Mouse (Mus musculus) brain, adult 2 months (tissue): ENCODE data around the gene Csrp2.

ENCODE experiments used
- DNase-seq: peaks from one replicate; pipeline ENCODE4 v3.0.0; 2011; ENCODE audit warnings: low read depth, low spot score

Csrp2 gene

DNA sequence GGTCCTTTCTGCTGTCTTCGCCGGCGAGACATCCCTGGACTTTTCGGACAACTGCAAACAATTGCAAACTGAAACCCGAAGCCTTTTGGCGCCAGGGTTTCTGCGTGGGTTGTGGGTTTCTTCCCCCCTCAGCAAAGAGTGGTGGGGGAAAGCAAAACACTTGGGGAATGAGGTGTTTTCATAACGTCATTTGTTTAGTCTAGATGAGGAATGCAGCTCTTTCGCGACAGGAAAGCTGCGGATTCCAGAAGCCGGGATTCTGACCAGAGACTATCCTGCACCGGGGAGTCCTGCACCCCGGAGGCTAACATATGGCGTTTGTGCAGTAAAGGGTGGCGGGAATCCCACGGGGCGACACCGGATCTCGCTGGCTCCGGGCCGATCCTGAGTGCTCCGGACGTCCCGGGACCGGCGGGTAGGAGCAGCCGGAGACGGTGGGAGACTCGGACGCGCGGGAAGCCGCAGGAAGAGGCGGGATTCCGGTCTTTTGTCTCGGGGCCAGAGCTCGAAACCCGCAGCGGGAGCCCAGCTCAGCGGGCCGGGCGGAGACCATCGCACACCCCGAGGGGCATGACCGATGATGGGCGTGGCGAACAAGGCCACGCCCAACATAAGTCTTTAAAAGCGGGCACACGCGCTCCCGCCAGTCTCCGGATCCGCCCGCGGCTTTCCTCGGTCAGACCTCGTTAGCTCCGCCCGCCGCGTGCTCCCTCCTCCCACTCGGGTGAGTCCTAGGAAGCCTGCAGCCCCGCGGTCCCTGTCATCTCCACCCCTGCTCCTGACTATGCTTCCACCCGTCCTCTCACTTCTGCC is at the start of gene Csrp2:
TSS of gene Csrp2 (plus strand) at position 259 of the 813 bp plus-strand sequence.
- peak; percentile 85 for DNase-seq

DNA sequence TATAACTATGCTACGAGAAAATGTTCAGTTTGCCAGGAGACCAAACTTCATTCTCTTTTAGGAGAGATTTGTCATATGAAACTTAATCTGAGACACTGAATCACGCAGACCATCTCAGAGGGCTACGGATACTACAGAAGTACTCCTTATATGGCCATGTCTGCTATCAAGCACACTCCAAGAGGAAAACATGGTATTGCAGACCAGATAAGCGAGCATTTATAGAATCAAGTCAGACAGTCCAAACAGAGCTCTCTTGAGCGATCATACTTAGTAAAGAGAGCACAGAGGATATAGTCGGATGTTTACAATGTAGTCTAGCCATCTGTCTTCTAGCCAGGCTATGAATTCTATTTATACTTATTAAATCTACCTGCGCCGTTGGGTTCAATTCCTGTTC is 44.7 kb upstream of the Csrp2 start:
- peak; percentile 18 for DNase-seq

DNA sequence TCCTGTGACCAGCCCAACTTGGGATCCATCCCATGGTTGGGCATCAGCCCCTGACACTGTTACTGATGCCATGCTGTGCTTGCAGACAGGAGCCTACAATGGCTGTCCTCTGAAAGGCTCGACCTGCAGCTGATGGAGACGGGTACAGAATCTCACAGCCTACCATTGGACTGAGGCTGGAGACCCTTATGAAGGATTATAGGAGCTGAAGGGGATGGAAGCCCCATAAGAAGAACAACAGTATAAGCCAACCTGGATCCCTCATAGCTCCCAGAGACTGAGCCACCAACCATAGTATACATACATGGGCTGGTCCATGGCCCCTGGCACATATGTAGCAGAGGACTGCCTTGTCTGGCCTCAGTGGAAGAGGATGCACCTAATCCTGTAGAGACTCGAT is 42.6 kb upstream of the Csrp2 start:
- no peak for DNase-seq

- DNase-seq, result no peak
These were observed 41.7 kb upstream of the Csrp2 start for GRCm38 (mm10) chr10:110877851-110878250.

DNA sequence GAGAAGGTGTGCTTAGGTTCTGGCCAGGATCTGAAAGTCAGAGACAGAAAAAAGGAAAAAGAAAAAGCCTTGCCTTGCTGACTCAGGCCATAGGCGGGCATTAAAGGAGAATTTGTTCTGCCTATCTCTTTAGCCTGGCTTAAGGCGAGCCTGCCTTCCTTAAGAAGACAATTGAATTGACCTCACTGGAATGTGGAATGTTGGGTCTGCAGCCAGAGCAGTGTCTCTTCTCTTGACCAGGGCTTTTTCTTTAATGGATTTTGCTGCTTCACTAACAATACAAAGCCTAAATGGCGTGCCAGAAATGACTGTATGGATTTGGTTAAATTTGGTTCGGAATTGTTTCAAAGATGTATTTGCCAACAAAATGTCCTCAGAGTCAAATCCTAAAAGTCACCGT is 40.9 kb upstream of the Csrp2 start:
- no peak for DNase-seq

DNA sequence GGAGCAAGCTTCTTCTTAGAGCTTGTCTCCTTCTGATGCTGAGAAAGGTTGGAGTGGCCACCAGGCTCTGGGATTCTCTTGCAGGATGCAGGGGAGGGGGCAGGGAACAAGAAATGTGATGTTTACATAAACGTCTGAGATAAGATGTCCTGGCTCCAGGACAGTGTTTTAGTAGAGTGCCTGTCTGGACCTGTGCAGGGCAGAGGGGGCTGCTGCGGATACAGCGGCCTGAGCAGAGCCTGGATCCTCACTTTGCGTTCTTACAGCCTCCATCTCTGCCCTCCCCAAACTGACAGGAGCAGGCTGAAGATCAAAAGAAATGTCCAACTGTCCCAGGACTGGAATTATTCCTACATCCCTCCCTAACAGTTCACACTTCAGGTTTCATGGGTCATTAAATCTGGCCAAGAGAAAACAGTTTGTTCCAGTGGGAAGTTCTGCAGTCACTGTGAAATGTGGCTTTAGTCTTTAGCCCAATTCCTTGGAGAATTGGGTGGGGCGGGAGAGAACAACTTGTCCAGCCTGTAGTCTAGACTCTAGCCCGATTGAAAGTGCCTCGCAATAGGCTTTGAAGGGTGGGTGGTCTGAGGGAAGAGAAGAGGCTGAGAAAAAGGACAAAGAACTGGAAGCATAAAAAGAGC is 40.0 kb upstream of the Csrp2 start:
- no peak for DNase-seq

DNA sequence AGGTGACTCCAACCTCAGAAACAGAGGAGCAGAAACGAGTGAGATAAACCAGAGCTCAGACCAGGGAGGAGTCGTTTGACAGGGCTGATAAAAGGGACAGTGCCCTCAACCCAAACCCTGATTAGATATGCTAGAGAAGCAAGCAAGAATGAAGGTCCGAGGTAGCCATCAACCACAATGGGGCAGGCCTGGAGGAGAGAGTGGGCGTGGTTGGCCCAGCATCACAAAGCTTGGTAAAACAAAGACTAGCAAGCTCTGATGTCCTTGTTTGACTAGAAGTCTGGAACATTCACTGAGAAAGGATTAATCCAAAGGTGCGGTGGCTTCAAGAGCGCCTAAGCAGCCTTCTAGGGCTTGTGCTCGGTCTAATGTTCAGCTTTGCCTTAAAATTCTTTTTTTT is 38.2 kb upstream of the Csrp2 start:
- no peak for DNase-seq

DNA sequence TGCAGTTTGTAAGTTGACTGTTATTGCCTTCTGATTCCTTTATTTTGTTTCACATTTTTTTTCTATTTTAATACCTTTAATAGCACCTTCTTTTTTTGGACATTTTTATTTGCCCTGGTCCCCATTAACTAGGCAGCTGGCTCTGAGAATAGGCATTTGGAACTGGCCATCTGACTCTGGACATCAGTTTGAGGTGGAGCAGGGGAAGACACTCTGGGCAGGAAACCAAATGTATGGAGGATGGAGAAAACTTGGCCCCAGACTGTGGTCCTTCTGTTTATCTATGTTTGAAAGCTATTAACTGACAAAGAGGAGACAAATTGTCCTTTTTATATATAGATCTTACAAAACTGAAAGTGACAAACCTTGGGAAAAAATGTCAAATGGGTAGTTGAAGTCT is 36.9 kb upstream of the Csrp2 start:
- no peak for DNase-seq

DNA sequence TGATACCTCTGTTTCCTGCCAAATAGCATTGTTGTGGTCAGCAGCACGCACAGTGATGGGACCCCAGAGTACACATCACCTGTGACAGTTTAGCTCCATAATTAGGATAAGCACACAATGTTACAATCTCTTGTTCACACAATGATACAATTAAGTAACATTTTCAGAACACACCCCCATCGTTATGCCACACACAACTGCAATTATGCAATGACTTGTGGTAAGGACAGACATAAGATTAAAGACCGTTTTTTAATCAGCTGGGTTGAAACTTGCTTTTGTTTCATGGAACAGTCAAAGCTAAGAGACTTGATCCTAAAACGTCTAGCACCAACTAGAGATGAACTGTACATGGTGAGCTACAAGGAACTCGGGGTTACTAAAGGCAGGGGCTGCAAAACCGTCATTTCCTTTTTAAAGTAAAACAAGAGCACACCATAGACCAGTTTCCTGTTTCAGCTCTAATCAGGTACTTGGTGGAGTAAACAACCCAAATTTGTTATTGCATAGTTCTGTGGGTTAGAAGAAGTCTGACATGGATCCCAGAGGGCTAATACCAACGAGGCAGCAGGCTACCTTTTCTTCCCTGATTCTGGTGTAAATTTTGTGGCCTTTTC is 28.8 kb upstream of the Csrp2 start:
- no peak for DNase-seq

- DNase-seq, result no peak
These were observed 19.7 kb upstream of the Csrp2 start for GRCm38 (mm10) chr10:110899744-110900501.

DNA sequence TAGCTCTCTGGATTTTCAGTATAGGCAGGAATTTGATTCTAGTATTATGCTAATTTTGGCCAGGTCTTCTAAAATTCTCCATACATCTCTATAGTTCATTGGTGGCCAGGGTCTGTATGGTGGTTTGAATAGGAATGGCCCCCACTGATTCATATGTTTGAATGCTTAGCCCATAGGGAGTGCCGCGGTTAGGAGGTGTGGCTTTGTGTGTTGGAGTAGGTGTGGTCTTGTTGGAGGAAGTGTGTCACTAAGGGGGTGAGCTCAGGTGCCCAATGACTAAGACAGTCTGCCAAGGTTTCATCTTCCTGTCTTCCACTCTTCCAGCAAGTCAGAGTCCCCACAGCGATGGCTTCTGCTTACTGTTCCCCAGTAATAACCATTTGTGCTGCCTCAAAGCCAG is 15.7 kb upstream of the Csrp2 start:
- DNase-seq, result no peak

DNA sequence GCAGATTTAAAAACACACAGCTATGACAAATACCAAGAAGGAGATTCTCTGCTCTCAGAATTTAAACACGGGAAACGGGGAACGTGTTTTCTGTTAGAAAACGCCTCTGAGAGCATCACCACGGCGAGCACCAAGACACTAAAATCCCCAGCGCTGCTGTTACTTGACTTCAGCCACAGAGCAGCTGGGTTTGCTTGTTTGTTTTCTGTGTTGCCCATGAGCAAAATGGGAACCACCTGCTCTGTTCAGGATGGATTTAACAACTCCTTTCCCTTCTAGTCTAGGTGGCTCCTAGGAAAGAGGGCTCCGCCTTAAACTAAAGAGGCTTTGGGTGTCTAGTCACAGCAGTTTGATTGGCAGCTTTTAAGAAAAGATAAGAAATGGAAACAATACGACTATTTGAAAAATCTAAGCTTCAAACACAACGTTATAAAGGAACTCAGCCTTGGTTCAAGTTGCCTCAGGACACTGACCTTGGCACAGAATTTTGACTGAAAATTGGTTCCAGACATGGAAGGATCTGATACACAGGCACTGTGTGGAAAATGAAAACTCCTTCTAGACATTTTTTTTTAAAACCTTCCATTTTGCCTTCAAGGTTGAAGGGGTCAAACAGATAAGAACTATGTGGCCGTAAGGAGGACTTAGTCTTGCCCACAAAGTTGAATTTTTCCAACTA is 2.8 kb upstream of the Csrp2 start:
- no peak for DNase-seq

DNA sequence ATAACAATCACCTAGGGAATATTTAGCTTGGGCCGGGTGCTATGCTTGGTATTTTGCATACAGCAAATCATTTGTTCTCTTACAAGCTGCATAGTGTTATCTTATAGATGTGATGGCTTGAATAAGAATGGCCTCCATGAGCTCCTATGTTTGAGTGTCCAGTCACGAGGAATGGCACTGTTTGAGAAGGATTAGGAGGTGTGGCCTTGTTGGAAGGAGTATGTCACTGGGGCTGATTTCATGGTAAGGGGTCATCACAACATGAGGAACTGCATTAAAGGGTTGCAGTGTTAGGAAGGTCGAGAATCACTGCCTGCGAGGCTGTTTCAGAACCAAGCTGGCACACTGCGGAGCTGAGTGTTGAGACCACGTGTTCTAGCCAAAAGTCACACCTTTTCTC is 2.1 kb upstream of the Csrp2 start:
- DNase-seq, result no peak

GRCm38 (mm10) chr10:110918414-110919391 is 886 bp upstream of the Csrp2 start:
- peak; percentile 23 for DNase-seq

DNA sequence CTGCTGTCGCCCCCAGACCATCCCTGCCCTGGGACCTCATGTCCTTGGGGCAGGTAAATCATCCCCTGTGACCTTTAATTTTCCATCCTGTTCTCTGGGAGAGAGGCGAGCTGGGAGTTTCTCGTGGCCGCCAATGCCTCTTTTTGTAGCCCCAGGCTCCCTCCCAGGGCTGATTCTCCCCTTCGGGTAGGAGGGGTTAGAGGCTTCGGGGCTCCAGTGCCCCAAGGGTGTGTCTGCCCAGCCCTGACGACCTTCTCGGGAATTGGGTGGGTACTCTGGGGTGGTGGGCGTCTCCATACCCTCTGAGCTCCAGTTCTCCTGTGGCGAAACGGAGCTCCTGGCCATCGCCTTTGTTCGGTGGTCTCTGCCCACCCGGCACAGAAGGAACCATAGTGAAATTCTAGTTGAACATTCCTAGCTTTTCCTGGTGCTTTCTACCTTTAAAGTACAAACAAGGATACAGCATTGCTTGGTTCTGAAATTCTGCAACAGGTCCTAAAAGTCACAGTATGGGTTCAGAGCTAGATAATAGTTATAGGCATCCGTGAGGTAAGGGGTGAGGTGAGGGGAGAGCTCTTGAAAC is 870 bp downstream of the Csrp2 start:
- no peak for DNase-seq

GRCm38 (mm10) chr10:110921890-110922289 is 2.3 kb downstream of the Csrp2 start:
- no peak for DNase-seq

DNA sequence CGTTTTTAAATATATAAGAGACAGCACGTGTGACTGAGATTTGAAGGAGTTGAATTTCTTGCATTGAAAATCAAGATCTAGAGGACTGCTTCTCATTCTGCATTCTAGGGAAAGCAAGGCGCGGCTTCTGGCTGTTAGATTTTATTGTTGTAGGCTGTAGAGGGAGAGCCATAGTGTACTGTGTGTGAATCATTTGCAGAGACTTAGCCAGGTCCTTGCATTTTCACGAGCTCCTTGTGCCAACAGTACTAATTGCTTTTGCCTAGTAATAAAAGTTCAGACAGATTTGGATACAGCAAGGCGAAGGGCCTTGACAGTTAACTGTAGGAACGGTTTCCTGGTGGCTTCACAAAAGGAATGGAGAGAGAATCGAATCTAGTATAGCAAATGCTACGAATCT is 3.0 kb downstream of the Csrp2 start:
- no peak for DNase-seq

DNA sequence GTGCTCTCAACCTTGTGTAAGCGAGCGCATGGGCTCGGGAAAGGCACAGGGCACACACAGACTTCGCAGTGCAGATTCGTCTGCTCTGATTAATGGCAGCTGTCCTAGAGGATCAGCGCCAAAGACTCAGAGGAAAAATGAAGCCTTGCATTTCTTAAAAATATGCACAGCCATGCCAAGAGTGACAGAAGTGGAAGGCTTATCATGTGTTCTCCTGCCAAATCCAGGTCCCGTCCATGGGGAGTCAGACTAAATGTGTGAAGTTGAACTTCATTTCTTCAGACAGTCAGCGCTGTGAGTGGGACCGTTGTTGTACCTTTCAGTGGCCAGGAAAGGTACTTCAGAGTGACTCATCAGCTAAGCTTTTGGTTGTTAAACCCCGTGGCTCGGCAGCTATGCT is 7.9 kb downstream of the Csrp2 start:
- peak; percentile 78 for DNase-seq

- DNase-seq, result peak; percentile 47
These were observed 10.2 kb downstream of the Csrp2 start for GRCm38 (mm10) chr10:110929756-110930155.
